Mouse (Mus musculus): ENCODE measurements around the gene Rfx1.

GRCm38 (mm10) chr8:84087156-84087555 is 20.5 kb downstream of the Rfx1 start:
- no peak for TF ChIP-seq EP300 (IDR thresholded peaks at IDR 0.05; ENCODE audit: low read length)
- no peak for TF ChIP-seq POLR2A (IDR thresholded peaks at IDR 0.05; ENCODE audit: low read depth, low read length)
- no peak for TF ChIP-seq MAX (IDR thresholded peaks at IDR 0.05; ENCODE audit: low read length)
- TF ChIP-seq CTCF (conservative IDR thresholded peaks at IDR 0.05 in 1 of 2, IDR thresholded peaks at IDR 0.05 in 1 of 2; ENCODE audit: low read depth in 2 of 2, low read length in 2 of 2), result no peak
- no peak for TF ChIP-seq POLR2AphosphoS2 (IDR thresholded peaks at IDR 0.05; ENCODE audit: low read depth, low read length)
- no peak for TF ChIP-seq USF2 (conservative IDR thresholded peaks at IDR 0.05; ENCODE audit: low read depth, low read length)
- no peak for TF ChIP-seq MAFK (IDR thresholded peaks at IDR 0.05; ENCODE audit: insufficient replicate concordance, low read length)
- TF ChIP-seq BHLHE40 (IDR thresholded peaks at IDR 0.05; ENCODE audit: low read depth, low read length), result no peak
- TF ChIP-seq ZC3H11A (IDR thresholded peaks at IDR 0.05; ENCODE audit: low read depth, low read length), result no peak

Measured in CH12.LX (cell line).